Mouse (Mus musculus): Measurements from ENCODE around the gene Gcnt2.
"Not testable (repeated sequence)": the region's sequence is repeated elsewhere in the genome, so short reads cannot be mapped to it uniquely, and the experiment has no call there.

Gcnt2 gene

GRCm38 (mm10) chr13:40901263-40901662, 41.7 kb downstream of the Gcnt2 start:
- in situ Hi-C loops (cut with MboI; ENCODE audit: unreplicated experiment in 2 of 2): no loop called here

GRCm38 (mm10) chr13:40901831-40902459, 42.4 kb downstream of the Gcnt2 start:
- in situ Hi-C loops (cut with MboI; ENCODE audit: unreplicated experiment in 2 of 2): no loop called here

DNA sequence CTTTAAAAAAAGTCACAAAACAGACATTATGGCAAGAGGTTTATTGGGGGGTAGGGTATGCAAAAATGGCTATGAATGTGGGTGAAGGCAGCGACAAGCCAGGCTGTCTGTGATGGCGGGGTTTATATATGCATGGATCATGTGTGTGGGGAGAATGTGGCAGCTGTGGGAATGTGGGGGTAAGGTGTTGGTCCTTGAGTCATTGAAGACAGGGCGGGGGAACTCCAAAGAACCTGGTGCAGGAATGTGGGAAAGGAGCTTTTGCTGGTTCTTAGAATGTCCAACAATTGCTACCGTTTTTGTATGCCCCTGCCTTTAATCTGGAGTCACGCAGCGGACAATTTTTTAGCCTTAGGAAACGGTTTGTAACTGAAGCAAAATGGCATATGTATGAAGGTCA, 44.5 kb downstream of the Gcnt2 start:
- in situ Hi-C loops (cut with MboI; ENCODE audit: unreplicated experiment in 2 of 2): no loop called here

- in situ Hi-C loops (cut with MboI; ENCODE audit: unreplicated experiment in 2 of 2): no loop called here
These were observed 47.0 kb downstream of the Gcnt2 start for GRCm38 (mm10) chr13:40906528-40906927.

- in situ Hi-C loops (cut with MboI; ENCODE audit: unreplicated experiment in 2 of 2): no loop called here
These were observed 47.7 kb downstream of the Gcnt2 start for GRCm38 (mm10) chr13:40907274-40907673.

DNA sequence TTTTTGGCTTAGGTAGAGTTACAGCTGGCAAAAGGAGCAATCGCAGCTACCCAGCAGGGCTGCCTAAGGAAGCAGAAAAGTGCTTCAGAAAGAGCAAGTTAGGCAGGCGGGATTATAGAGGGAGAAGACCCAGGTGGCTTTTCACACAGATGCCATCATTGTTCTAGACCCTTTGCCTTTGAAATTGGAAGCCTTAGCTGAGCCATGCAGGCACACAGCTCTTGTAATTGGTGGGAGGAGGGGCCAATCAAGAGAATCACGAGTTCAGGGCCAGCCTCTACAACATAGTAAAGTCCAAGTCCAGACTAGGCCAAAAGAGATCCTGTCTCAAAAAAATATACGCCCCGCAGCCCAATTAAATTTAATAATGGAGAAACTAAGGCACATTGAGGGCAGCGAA, 48.5 kb downstream of the Gcnt2 start:
- in situ Hi-C loops (cut with MboI; ENCODE audit: unreplicated experiment in 2 of 2): no loop called here

DNA sequence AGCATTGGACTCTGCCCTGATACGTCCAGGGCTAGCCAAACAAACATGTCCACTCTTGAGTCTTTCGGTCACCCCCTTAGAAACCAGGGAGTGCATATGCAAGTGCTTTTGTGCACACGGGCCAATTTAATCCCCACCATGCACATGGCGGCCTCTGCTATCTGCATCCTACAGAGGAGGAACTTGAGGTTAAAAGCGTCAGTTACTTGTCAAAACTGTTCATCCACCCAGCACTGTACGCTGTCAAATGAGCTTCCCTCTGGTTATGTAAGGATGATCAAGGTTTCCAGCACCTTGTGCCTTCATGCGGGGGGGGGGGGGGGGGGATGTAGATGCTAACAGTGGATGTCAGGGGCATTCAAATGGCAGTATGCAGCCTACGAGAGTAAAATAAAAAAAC, 49.5 kb downstream of the Gcnt2 start:
- in situ Hi-C loops (cut with MboI; ENCODE audit: unreplicated experiment in 2 of 2): no loop called here

- in situ Hi-C loops (cut with MboI; ENCODE audit: unreplicated experiment in 2 of 2): no loop called here
These were observed 50.5 kb downstream of the Gcnt2 start for GRCm38 (mm10) chr13:40910047-40910446.

DNA sequence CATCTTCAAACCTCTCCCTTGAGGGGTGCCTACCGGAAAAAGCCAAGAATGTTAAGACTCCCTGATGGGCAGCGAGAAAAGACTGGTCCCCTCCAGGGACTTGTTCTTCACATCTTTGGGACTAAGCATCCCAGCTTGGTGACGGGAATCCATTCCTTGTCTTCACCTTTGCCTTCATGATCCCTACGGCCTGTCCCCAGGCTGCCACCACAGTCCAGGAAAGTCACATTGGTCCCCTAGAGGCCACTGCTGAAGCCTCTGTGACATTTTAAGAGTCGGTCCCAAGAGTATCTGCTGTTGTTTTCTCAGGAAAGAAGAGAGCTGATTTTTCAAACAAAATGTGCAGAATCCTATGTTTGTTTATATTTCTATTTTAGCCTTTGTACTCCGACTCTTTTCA, 52.4 kb downstream of the Gcnt2 start:
- in situ Hi-C loops (cut with MboI; ENCODE audit: unreplicated experiment in 2 of 2): no loop called here

DNA sequence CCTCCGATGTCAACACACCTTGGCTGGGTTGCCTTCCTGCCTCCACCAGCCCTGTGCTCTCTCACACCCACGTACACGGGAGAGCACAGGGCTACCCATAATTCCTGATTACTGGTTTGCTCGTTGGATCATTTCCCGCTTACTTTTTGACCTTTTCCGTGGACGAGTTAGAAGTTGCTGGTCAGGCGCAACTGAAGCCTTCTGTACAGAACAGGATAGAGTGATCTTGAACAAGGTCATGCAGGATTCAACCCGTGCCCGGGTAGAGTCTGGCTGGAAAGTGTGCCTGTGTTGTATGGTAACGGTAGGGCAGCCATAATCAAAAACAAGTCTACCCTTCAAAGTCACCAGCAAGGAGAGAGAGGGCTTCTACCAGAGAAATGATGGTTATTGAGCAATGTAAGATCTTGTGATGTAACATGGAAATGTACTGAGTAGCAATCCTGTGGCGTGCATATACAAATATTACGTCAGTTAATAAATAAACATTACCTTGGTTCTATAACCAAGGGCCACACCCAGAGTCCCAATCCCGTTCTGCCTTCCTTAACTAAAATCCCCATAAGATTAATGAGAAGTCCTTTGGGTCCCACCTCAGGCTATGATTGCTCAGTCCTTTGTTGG, 54.0 kb downstream of the Gcnt2 start:
- in situ Hi-C loops (cut with MboI; ENCODE audit: unreplicated experiment in 2 of 2): no loop called here

- in situ Hi-C loops (cut with MboI; ENCODE audit: unreplicated experiment in 2 of 2): no loop called here
These were observed 54.6 kb downstream of the Gcnt2 start for GRCm38 (mm10) chr13:40914053-40914585.

GRCm38 (mm10) chr13:40916321-40917160, 57.0 kb downstream of the Gcnt2 start:
- in situ Hi-C loops (cut with MboI; ENCODE audit: unreplicated experiment in 2 of 2): no loop called here

- in situ Hi-C loops (cut with MboI; ENCODE audit: unreplicated experiment in 2 of 2): no loop called here
These were observed 57.9 kb downstream of the Gcnt2 start for GRCm38 (mm10) chr13:40917161-40918091.

DNA sequence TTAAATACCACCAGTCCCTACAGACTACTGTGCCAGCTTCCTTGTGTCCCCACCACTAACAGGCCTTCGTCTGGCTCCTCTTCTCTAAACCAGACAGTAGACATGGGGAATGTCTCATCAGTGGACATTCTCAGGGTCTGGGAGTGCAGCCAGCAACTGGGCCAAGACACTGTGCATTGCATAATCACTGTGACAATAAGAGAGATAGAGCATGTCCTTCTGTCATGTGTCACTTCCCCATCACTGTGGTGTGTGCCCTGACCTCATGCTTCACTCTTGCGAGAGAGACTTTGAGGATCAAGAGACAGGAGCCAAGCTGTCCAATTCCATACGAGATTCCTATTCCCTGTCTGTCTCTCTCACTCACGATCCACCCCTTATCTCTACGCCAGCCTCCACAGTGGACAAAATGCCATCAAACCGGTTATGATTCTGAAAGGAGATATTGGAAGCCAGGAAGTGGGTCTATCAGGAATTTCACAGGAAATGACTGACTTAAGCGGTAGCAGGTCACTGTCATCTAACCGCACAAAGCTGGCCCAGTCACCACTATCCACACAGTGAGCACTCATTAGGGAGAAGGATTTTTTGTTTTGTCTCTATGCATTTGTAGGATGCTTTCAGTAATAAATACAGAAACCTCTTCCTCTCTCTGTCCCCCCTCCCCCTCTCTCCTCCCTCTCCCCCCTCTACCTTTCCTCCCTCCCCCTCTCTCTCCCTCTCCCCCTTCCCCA, 61.9 kb downstream of the Gcnt2 start:
- in situ Hi-C loops (cut with MboI; ENCODE audit: unreplicated experiment in 2 of 2): no loop called here

- in situ Hi-C loops (cut with MboI; ENCODE audit: unreplicated experiment in 2 of 2): no loop called here
These were observed 62.8 kb downstream of the Gcnt2 start for GRCm38 (mm10) chr13:40922311-40922877.

DNA sequence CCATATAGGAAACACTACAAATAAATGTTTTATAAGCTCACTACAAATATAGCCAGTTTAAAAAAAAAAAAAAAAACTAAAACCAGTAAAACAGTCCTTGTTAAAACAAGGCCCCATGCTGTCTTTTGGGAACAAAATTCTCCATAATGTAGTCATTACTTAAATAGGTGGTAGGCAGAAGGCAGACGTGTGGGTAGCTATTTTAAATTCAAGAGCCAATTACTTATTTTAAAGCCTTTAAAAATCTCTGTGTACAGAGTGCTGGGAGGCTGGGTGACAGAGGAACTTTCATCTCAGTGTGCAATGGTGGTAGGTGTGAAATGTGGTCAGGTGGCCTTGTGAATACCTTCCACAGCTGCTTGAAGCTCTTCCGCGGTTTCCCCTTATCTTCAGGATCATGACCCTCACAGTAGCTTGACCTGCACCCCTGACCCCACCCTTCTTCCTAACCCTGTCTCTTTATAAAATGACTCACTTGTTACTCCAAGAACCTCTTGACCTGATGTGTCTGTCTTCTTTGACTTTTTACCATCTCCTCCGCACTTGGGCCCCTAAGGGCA, 64.3 kb downstream of the Gcnt2 start:
- in situ Hi-C loops (cut with MboI; ENCODE audit: unreplicated experiment in 2 of 2): no loop called here

DNA sequence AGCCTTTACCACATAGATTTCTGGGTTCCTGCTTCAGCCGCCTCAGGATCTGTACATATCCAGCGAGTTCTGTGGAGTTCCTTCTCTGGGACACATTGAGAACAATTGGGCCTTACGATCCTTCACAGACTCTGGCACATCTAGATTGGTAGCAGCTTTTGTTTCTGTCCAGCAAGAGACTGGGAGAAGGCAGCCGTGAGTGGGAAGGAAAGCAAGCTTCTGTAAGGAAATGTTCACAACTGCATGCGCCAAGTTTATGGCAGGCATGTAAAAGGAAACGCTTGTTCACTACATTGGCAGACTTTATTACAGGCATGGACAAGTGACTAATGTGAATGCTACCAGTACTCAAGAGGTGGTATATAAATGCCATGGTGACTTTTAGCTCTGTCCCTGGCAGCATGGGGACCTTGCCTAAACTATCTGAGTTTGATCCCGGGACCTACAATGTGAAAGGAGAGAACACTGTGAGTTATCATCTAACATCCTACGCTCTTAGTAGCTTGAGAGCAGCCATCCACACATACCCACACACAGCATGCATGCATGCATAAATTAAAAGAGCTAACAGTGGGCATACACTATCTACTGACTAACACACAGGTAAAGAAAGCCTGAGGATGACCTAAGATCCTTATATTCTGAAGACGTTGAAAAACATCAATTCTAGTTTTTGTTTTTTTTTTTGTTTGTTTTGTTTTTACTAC, 68.8 kb downstream of the Gcnt2 start:
- in situ Hi-C loops (cut with MboI; ENCODE audit: unreplicated experiment in 2 of 2): no loop called here

DNA sequence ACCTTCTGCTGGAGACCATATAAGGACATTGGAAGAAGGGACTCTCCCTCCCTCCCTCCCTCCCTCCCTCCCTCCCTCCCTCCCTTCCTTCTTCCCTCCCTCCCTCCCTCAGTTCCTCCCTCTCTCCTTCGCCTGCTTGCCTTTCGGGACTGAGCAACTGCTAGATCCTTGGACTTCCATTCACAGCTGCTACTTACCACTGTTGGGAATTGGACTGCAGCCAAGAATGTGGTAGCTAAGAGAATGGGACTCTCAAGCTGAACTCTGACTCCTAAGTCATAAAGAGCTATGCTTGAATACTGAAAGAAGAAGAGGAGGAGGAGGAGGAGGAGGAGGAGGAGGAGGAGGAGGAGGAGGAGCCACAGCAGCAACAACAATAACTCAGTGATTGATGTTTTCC, 72.3 kb downstream of the Gcnt2 start:
- in situ Hi-C loops (cut with MboI; ENCODE audit: unreplicated experiment in 2 of 2): not testable (repeated sequence)

- in situ Hi-C loops (cut with MboI; ENCODE audit: unreplicated experiment in 2 of 2): no loop called here
These were observed 73.0 kb downstream of the Gcnt2 start for GRCm38 (mm10) chr13:40932573-40932972.

Measured in v-Abl transformed pro-B cells (cell line).